Mouse (Mus musculus) spleen, postnatal 4 days (tissue): Measurements from ENCODE around the gene Gm13696.
"Not testable (repeated sequence)": the region's sequence is repeated elsewhere in the genome, so short reads cannot be mapped to it uniquely, and the experiment has no call there.

Experiments used
- DNase-seq, 2 experiments: peaks; one replicate each; pipeline ENCODE4 v3.0.0; 2022; ENCODE audit warnings: low spot score in 2 of 2

Gene Gm13696

GRCm38 (mm10) chr2:83972823-83973222 lies at the start of gene Gm13696:
TSS of gene Gm13696 (plus strand) at chr2:83973123.
- not testable (repeated sequence) for DNase-seq

DNA sequence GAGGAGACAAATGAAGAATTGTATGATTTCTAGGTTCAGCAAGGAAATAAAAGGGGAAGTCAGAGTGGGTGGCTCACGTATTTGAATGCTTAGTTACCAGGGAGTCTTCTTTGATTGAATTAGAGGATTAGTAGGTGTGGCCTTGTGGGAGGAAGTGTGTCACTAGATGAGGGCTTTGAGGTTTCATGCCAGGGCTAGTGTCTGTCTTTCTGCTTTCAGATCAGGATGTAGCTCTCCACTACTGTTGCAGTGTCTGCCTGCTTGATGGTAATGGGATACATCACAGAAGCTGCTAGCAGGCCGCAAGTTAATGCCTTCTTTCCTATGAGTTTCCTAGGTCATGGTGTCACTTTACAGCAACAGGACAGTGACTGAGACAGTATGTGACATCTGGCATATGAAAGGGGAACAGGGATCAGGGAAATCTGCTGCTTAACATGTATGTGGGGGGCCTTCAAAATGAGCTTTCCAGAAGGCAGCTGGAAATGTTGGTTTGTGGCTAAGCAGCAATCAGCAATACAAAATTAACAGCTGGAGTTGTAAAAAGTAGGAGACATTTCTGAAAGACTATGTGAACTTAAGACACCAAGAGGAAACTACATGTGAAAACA lies 43.3 kb upstream of the Gm13696 start:
- DNase-seq: no peak

- peak; percentile 15 to 55 for DNase-seq
These were observed 32.0 kb upstream of the Gm13696 start, which contains the start of gene Zswim2 for GRCm38 (mm10) chr2:83940931-83941361. TSS of gene Zswim2 (minus strand) at chr2:83941228.

DNA sequence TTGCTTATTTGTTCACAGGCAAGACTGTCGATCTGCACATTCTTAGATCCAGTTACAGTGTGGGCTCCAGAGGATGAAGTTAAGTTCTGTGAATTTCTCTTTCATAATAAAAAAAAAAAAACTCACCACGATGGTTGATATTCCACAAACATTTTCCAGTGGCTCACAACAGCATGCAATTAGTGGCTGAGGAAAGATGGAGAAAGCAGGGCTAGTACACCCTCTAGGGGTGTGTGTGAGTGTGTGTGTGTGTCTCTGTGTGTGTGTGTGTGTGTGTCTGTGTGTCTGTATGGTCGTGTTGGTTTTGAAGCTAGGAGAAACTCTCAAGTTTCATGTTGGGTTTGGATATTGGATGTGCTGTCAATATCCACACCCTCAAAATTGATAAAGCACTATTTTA lies 31.5 kb upstream of the Gm13696 start:
- DNase-seq: no peak

DNA sequence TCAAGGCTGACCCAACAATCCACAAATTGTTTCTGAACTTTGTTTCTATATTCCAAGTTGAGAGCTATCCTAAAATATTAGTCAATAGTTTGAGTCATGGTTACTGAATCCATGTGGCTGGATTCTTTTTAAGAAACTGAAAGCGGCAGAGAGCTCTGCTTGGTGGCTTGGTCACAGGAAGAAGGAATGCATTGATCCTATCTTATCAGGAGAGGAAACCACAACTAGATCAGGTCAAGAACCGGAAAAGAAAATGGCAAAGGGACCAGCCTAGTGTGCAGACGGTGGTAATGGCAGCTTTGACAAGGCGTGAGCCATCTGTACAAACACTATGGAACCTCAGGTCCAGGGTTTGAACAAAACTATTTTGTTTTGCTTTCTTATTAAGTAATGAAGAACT lies 31.1 kb upstream of the Gm13696 start:
- DNase-seq: peak in 1 of 2 experiments; percentile 30

GRCm38 (mm10) chr2:83955393-83955792 lies 17.5 kb upstream of the Gm13696 start, which contains the start of gene Gm13698:
TSS of gene Gm13698 (plus strand) at chr2:83955693.
- DNase-seq: not testable (repeated sequence)

DNA sequence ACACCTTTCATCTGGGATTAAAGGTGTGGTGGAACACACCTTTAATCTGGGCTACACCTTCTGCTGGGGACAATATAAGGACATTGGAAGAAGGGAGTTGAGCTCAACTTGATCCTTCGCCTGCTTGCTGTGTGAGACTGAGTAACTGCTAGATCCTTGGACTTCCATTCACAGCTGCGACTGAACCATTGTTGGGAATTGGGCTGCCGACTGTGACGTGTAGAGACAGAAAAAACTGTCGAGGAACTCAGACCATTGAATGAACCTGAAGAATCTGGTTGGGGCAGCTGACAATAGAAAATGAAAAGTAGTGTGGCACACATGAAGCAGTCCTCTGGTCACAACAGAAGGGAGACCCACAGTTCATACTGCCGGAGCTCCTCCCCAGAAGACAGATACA lies 11.7 kb upstream of the Gm13696 start, which contains the start of gene Gm13693:
Gm13693 (plus strand) TSS at position 301 of the 400 bp plus-strand sequence.
- not testable (repeated sequence) for DNase-seq

DNA sequence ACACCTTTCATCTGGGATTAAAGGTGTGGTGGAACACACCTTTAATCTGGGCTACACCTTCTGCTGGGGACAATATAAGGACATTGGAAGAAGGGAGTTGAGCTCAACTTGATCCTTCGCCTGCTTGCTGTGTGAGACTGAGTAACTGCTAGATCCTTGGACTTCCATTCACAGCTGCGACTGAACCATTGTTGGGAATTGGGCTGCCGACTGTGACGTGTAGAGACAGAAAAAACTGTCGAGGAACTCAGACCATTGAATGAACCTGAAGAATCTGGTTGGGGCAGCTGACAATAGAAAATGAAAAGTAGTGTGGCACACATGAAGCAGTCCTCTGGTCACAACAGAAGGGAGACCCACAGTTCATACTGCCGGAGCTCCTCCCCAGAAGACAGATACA lies 5.9 kb upstream of the Gm13696 start, which contains the start of gene Gm13695:
Gm13695 (plus strand) TSS at position 301 of the 400 bp plus-strand sequence.
- DNase-seq: not testable (repeated sequence)

DNA sequence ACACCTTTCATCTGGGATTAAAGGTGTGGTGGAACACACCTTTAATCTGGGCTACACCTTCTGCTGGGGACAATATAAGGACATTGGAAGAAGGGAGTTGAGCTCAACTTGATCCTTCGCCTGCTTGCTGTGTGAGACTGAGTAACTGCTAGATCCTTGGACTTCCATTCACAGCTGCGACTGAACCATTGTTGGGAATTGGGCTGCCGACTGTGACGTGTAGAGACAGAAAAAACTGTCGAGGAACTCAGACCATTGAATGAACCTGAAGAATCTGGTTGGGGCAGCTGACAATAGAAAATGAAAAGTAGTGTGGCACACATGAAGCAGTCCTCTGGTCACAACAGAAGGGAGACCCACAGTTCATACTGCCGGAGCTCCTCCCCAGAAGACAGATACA lies 5.7 kb downstream of the Gm13696 start, which contains the start of gene Gm13694:
Gm13694 (plus strand) TSS at position 301 of the 400 bp plus-strand sequence.
- not testable (repeated sequence) for DNase-seq

DNA sequence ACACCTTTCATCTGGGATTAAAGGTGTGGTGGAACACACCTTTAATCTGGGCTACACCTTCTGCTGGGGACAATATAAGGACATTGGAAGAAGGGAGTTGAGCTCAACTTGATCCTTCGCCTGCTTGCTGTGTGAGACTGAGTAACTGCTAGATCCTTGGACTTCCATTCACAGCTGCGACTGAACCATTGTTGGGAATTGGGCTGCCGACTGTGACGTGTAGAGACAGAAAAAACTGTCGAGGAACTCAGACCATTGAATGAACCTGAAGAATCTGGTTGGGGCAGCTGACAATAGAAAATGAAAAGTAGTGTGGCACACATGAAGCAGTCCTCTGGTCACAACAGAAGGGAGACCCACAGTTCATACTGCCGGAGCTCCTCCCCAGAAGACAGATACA lies 11.5 kb downstream of the Gm13696 start, which contains the start of gene Gm13697:
Gm13697 (plus strand) TSS at position 301 of the 400 bp plus-strand sequence.
- DNase-seq: not testable (repeated sequence)

- DNase-seq: not testable (repeated sequence)
These were observed 17.3 kb downstream of the Gm13696 start, which contains the start of gene Gm13691 for GRCm38 (mm10) chr2:83990253-83990652. TSS of gene Gm13691 (plus strand) at chr2:83990553.

DNA sequence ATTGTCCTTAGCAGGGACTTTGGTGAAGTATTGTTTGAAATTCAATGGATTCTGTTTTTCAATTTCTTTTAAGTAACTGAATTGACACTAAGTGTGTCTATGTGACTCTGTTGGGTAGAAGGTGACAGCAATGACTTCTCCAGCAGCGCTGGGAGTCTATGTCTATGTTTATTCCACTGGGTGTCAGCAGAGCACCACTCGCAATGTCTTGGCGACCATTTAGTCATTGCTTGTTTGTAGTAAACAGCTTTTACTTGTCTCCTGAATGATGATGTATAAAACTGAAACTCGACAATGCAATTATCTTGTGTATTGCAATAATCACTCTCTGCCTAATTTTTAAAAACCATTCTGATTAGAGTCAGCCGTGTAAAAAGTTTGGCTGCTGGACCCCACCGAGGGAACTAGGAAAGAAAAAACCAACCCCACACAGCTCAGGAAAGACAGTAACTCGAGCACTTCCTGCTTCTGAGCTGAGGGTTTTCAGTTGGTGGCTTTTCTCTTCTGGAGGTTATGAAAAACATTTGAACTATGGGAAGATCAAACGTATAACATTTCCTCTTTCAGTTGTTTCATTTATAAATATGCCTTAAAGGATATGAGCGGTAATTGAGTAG lies 20.8 kb downstream of the Gm13696 start:
- DNase-seq: not testable (repeated sequence)

- DNase-seq: not testable (repeated sequence)
These were observed 21.6 kb downstream of the Gm13696 start for GRCm38 (mm10) chr2:83994526-83994925.

GRCm38 (mm10) chr2:84008913-84009312 lies 36.0 kb downstream of the Gm13696 start:
- DNase-seq: no peak

DNA sequence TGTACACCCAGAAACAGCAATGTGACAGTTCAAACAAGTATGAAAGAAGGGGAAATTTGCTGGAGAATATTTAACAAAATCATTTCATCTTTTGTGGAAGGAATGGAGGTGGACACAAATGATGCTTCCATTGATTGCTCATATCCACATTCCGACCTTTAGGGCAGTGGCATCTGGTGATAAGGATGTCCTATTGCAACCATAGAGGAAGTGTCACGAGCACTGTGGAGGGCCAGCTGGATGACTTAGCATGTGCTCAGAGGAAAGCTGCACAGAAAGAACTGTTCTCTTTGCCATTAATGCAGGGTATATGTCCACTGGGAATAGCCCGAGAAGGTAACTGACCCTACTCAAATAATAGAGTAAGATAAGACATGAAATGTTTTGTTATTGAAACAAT lies 36.9 kb downstream of the Gm13696 start:
- DNase-seq: no peak

DNA sequence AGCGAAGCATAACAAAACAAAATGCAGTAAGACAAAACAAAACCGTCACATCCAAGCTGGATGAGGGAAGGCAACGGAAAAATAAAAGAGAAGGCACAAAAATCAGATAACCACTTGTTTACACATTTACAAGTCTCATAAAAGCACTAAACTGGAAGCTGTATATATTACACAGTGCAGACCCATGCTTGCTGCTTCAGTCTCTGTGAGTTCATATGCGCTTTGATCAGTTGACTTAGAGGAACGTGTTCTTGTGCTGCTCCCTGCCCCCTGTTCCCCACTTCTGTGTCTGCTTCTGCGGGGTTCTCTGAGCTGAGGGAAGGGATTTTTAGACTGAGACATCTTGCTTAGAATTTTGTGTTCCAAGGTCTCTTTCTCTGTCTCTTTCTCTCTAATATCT lies 41.6 kb downstream of the Gm13696 start:
- no peak for DNase-seq

GRCm38 (mm10) chr2:84016291-84016690 lies 43.4 kb downstream of the Gm13696 start:
- DNase-seq: not testable (repeated sequence)

- no peak for DNase-seq
These were observed 45.4 kb downstream of the Gm13696 start for GRCm38 (mm10) chr2:84018330-84018729.

DNA sequence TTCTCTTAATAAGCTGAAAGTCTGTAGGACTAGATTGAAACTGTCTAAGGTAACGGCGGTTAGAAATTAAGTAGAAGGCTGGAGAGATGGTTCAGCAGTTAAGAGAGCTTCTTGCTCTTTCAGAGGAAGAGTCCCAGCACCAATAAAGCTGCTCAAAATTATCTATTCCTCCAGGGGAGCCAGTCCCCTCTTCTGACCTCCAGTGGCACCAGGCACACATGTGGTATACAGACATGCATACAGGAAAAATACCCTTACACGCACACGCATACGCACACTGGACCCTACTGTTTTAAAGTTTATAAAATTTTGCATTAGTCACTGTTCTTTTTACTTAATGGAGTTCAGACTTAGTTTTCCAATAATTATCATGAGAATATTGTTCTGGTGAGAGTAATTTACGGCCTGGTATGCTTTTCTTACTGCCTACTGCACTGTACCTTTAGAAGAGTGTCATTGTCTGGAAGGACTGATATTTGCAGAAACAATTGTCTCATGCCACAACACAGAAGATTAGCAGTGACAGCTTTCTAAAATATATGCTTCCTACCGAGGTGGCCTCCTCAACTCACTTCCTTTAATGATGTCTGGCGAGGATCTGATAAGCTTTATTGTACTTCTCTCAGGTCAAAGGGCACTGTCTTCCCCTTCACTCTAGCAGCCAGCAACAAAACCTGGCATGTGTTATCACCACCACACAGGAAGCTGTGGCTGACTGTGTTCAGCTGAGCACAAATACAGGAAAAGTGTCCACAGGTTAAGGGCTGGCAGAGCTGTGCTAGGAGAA lies 46.8 kb downstream of the Gm13696 start:
- no peak for DNase-seq

DNA sequence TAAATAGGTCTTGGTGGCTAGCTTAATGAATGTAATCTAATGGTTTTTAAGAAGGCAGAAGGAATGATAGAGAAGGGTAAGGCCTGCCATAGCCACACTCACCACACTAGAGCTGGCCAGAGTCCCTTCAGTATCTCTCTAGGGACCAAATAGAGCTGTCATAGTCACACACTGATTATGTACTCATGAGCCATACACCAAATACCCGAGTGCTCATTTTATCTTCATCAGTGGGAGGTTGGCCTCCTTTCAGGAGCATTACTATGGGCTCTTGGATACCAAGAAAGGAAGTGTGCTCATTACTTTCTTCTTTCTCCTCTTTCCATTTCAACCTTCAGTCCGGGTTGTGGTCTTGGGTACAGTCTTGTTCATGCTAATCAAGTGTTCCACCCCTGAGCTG lies 49.0 kb downstream of the Gm13696 start:
- DNase-seq: no peak

- DNase-seq: no peak
These were observed 50.0 kb downstream of the Gm13696 start for GRCm38 (mm10) chr2:84022905-84023304.

DNA sequence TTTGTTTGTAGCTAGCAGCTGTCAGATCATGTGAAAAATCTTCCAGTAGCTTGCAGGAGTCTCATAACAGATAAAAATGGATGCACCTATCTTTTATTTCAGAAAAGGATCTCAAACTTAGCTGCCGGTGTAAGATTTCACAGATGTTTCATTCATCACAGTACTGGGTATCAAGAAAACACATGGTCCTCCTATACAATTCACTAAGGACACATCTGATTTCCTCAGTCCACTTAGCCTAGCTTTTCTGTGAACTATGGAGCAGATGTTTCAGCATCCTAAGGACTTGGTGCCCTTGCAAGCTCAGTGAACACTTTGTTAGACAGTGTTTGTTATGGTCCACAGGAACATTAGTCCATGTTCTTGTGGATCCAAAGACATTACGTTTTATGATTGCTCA lies 50.4 kb downstream of the Gm13696 start:
- DNase-seq: no peak
